Mouse (Mus musculus) ES-E14 (cell line): ENCODE measurements around the gene Exph5. TPM values are rescaled to one million over a fixed set of nuclear protein-coding genes. Genes with fewer than 3 reads are reported as not detected.
A peak's percentile ranks its signal among the peaks of the same experiment; 100 is the strongest.

Source experiments
- DNase-seq: peaks from one replicate; pipeline ENCODE4 v3.0.0-alpha.2; 2013; ENCODE audit warnings: low read depth, low spot score
- H3K27ac ChIP-seq: 2 replicates; pipeline ENCODE4 v1.5.1; 2012; ENCODE audit warnings: low read depth, mild to moderate bottlenecking, low read length, moderate library complexity, mixed read lengths; ENCODE audit not compliant: poor library complexity, insufficient read depth, severe bottlenecking
- H3K36me3 ChIP-seq: 2 replicates; pipeline ENCODE4 v1.6.1; 2012; ENCODE audit warnings: mild to moderate bottlenecking, low read length, moderate library complexity, mixed read lengths; ENCODE audit not compliant: control insufficient read depth, poor library complexity, insufficient read depth, severe bottlenecking
- H3K4me1 ChIP-seq, 2 experiments: fragments of 150-350 bp in 1 of 2; sonication (generic) in 1 of 2; 2 replicates each; pipeline ENCODE4 v1.6.1; 2012; ENCODE audit warnings: low read length in 2 of 2, mild to moderate bottlenecking in 1 of 2, mixed read lengths in 1 of 2; ENCODE audit not compliant: control insufficient read depth in 2 of 2, insufficient read depth in 2 of 2, poor library complexity in 1 of 2
- H3K4me3 ChIP-seq, 2 experiments: fragments of 150-350 bp in 1 of 2; sonication (generic) in 1 of 2; 2 replicates each; pipeline ENCODE4 v1.5.1; 2012; ENCODE audit warnings: low read length in 2 of 2, low read depth in 1 of 2, mild to moderate bottlenecking in 1 of 2, mixed read lengths in 1 of 2; ENCODE audit not compliant: insufficient read depth in 1 of 2, poor library complexity in 1 of 2, severe bottlenecking in 1 of 2
- H3K9ac ChIP-seq: 2 replicates; pipeline ENCODE4 v1.6.1; 2012; ENCODE audit warnings: low read depth, mild to moderate bottlenecking, low read length, mixed read lengths; ENCODE audit not compliant: poor library complexity, insufficient read depth, severe bottlenecking
- H3K9me3 ChIP-seq: fragments of 150-350 bp; sonication (generic); 2 replicates; pipeline ENCODE4 v1.6.1; 2012; ENCODE audit warnings: low read depth, mild to moderate bottlenecking, low read length; ENCODE audit not compliant: control insufficient read depth, insufficient read depth
- CHD2 ChIP-seq: IDR thresholded peaks from 2 replicates; pipeline ENCODE4 v1.6.1; 2014; ENCODE audit warnings: mild to moderate bottlenecking, low read depth, low read length, inconsistent platforms
- HCFC1 ChIP-seq: IDR thresholded peaks from 2 replicates; pipeline ENCODE4 v1.6.1; 2012; ENCODE audit warnings: low read length, inconsistent platforms, borderline replicate concordance; ENCODE audit not compliant: insufficient read depth
- MAFK ChIP-seq: IDR thresholded peaks from 2 replicates; pipeline ENCODE4 v1.6.1; 2014; ENCODE audit warnings: mild to moderate bottlenecking, low read depth, low read length, inconsistent platforms; ENCODE audit not compliant: insufficient read depth
- ZC3H11A ChIP-seq: IDR thresholded peaks from 2 replicates; pipeline ENCODE4 v1.6.1; 2012; ENCODE audit warnings: low read depth, mild to moderate bottlenecking, inconsistent platforms, low read length, borderline replicate concordance
- ZNF384 ChIP-seq: IDR thresholded peaks from 2 replicates; pipeline ENCODE4 v1.6.1; 2012; ENCODE audit warnings: low read depth, low read length, inconsistent platforms
- in situ Hi-C, 2 experiments: fragments of 600-800 bp; cut with MboI; formaldehyde crosslinking; loops; one replicate each; pipeline ENCODE4 v1.15.1; 2025; ENCODE audit warnings: low sequenced_read_pairs in 2 of 2, inconsistent platforms in 1 of 2; ENCODE audit not compliant: unreplicated experiment in 2 of 2
- total RNA-seq: library from RNA; depleted of rRNA; stranded (reverse); fragments of 300-350 nt; gene quantifications from 2 replicates; pipeline ENCODE4 v1.2.3, GENCODE M21; 2012

The Exph5 gene
- total RNA-seq, 1 experiment = 0.27 TPM

DNA sequence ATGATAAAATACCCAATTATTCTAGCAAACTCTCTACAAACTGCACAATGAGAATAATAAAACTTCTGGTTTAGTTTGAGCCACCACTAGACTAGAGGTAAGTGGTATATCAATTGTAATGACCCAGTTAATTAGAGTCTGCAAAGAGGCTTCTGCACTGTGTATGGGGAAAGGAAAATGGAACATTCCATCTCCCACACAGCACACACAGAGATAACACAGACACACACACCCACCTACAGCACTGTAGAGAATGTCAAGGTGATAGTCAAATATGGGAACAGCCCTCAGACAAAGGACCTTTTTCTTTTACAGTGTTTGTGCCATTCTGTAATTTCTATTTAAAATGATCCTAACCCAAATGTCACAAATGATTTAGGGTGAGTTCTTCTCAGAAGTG lies 8.6 kb upstream of the Exph5 start:
- no peak for DNase-seq
- Histone ChIP-seq H3K4me3 (no peak overlapping the region), H3K36me3 (no peaks in the 10 kb centered on the region), H3K9me3 (no peaks in the 10 kb centered on the region), H3K27ac (no peak overlapping the region), H3K4me1 (no peaks in the 10 kb centered on the region), H3K9ac (no peak overlapping the region)
- in situ Hi-C loops = no loop called here
- TF ChIP-seq MAFK (no peak), ZC3H11A (no peak), ZNF384 (no peak), CHD2 (no peak), HCFC1 (no peak)

GRCm38 (mm10) chr9:53301801-53302311 lies 386 bp downstream of the Exph5 start:
- peak; percentile 21 for DNase-seq
- TF ChIP-seq CHD2 (no peak), MAFK (no peak), ZNF384 (no peak), HCFC1 (no peak), ZC3H11A (no peak)
- Histone ChIP-seq H3K36me3 (no peaks in the 10 kb centered on the region), H3K27ac (no peak overlapping the region), H3K4me3 (peak overlapping the region; percentile 27 to 53), H3K9me3 (no peaks in the 10 kb centered on the region), H3K4me1 (peaks cover 0 to 2% of the 10 kb centered on the region in 2 experiments; a peak in 1 of 4 replicates), H3K9ac (no peak overlapping the region)
- in situ Hi-C loops = no loop called here

- H3K9ac ChIP-seq = no peak overlapping the region
- TF ChIP-seq CHD2 (no peak), HCFC1 (no peak), ZC3H11A (no peak), ZNF384 (no peak), MAFK (no peak)
- H3K9me3 ChIP-seq = no peaks in the 10 kb centered on the region
- DNase-seq = no peak
- peaks cover 0 to 2% of the 10 kb centered on the region in 2 experiments; a peak in 1 of 4 replicates for H3K4me1 ChIP-seq
- no peak overlapping the region for H3K27ac ChIP-seq
- in situ Hi-C loops = no loop called here
- H3K4me3 ChIP-seq = no peak overlapping the region
- H3K36me3 ChIP-seq = no peaks in the 10 kb centered on the region
These were observed 945 bp downstream of the Exph5 start for GRCm38 (mm10) chr9:53302415-53302814.

DNA sequence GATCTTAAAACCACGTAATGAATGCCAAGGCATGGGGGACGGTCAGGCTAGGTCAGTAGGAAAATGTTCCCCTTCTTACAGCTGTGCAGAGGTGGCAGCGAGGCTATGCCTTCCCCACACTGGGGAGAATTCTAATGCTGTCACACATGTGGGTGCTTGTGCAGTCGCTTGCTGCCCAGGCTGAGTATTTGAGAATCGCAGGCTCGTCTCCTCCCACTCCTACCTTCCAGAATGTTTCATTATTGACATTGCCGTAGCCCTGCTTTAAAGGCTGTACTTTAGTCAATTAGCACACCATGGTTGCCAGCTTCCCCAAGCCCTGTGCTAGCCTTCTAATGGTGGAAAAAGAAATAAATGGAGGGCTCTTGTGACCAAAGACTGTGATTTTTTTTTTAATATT lies 6.4 kb downstream of the Exph5 start:
- H3K9ac ChIP-seq = no peak overlapping the region
- in situ Hi-C loops = no loop called here

DNA sequence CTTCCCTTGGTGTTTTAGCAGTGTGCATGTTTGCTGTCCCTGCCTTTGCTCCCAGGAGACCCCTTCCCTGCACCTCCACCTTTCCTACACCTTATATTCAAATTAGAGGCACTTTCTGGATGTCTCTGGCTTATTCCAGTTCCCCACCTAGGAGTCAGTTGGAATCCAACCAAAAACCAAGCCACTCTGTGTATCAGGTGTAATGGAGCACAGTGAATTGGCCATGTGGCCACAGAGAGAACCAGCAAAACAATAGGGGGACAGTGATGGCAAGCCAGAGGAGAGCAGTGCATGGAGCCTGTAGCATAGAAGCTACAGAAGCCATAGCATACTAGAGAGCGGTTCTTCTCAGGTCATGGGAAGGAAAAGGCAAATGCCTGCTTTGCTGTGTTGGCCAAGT lies 11.5 kb downstream of the Exph5 start:
- TF ChIP-seq MAFK = no peak
- TF ChIP-seq ZNF384 = no peak
- TF ChIP-seq CHD2 = no peak
- no peak for TF ChIP-seq ZC3H11A
- TF ChIP-seq HCFC1 = no peak
- H3K27ac ChIP-seq = no peak overlapping the region
- no peaks in the 10 kb centered on the region for H3K9me3 ChIP-seq
- H3K4me1 ChIP-seq = no peaks in the 10 kb centered on the region
- no peak for DNase-seq
- no peak overlapping the region for H3K4me3 ChIP-seq
- in situ Hi-C loops = no loop called here
- H3K36me3 ChIP-seq = no peaks in the 10 kb centered on the region
- no peak overlapping the region for H3K9ac ChIP-seq

More for the DNA sequence above, 6.4 kb downstream of the Exph5 start:
- Histone ChIP-seq H3K4me1 (no peaks in the 10 kb centered on the region), H3K36me3 (no peaks in the 10 kb centered on the region), H3K9me3 (no peaks in the 10 kb centered on the region), H3K4me3 (no peak overlapping the region), H3K27ac (no peak overlapping the region)
- DNase-seq = no peak
- TF ChIP-seq MAFK (no peak), HCFC1 (no peak), CHD2 (no peak), ZNF384 (no peak), ZC3H11A (no peak)
